Mouse (Mus musculus): ENCODE data around the gene Elk1. TPM values are rescaled to one million over a fixed set of nuclear protein-coding genes. Genes with fewer than 3 reads are reported as not detected.

Elk1 gene
- total and polyA plus RNA-seq, 3 experiments, result 6.1 to 12.5 TPM; not detected in 1

DNA sequence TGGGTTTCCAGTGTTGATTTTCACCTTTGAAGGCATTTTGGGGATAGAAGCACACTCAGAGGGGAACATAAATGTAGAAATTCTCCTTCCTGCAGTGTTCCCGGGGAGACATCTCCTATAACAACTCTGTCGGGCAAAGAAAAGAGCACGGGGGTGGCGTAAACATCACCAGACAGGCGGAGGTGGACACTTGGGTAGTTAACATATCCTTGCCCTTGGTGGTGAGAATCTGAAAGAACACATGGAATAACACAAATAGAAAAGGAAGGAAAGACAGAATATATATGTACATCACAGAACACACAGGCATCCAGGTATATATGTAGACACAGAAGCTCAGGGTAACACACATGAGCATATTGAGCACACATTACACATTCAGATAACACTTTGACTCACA, 29.0 kb downstream of the Elk1 start:
- H3K4me3 ChIP-seq (ENCODE audit: control insufficient read depth in 1 of 2, insufficient read depth in 1 of 2, low read depth in 2 of 2, low read length in 2 of 2), result no peak overlapping the region
- no peak overlapping the region for H3K27ac ChIP-seq (ENCODE audit: control insufficient read depth, low read depth, low read length)
- H3K9me3 ChIP-seq (replicated peaks; ENCODE audit: insufficient read depth, low read length), result no peaks in the 10 kb centered on the region
- DNase-seq (ENCODE audit: low read depth, low spot score), result no peak
- no peak overlapping the region for H3K9ac ChIP-seq (ENCODE audit: control insufficient read depth, low read depth, low read length, poor library complexity, severe bottlenecking)
- H3K36me3 ChIP-seq (ENCODE audit: control insufficient read depth in 1 of 2, insufficient read depth in 2 of 2, low read length in 2 of 2), result no peaks in the 10 kb centered on the region
- H3K4me1 ChIP-seq (ENCODE audit: control insufficient read depth in 1 of 2, insufficient read depth in 2 of 2, low read length in 2 of 2), result no peaks in the 10 kb centered on the region
- TF ChIP-seq USF2 (IDR thresholded peaks at IDR 0.05; ENCODE audit: borderline replicate concordance in 1 of 2, insufficient read depth in 1 of 2, low read depth in 1 of 2, low read length in 2 of 2) (no peak), EP300 (IDR thresholded peaks at IDR 0.05; ENCODE audit: low read depth in 1 of 2, low read length in 2 of 2) (no peak), ZC3H11A (IDR thresholded peaks at IDR 0.05; ENCODE audit: low read depth, low read length) (no peak), JUND (IDR thresholded peaks at IDR 0.05; ENCODE audit: low read depth, low read length) (no peak), MAZ (IDR thresholded peaks at IDR 0.05; ENCODE audit: low read depth, low read length) (no peak), CHD1 (IDR thresholded peaks at IDR 0.05; ENCODE audit: low read depth, low read length) (no peak), E2F4 (IDR thresholded peaks at IDR 0.05; ENCODE audit: borderline replicate concordance, low read depth, low read length) (no peak), UBTF (IDR thresholded peaks at IDR 0.05; ENCODE audit: borderline replicate concordance, insufficient read depth, low read depth, low read length) (no peak), POLR2AphosphoS5 (IDR thresholded peaks at IDR 0.05; ENCODE audit: borderline replicate concordance, low read depth, low read length) (no peak), SIN3A (IDR thresholded peaks at IDR 0.05; ENCODE audit: low read length) (no peak), CTCF (IDR thresholded peaks at IDR 0.05 in 2 of 3, conservative IDR thresholded peaks at IDR 0.05 in 1 of 3; ENCODE audit: control insufficient read depth in 1 of 3, insufficient read depth in 1 of 3, low read depth in 2 of 3, low read length in 3 of 3, poor library complexity in 1 of 3, severe bottlenecking in 1 of 3) (no peak), TBP (IDR thresholded peaks at IDR 0.05; ENCODE audit: low read depth, low read length) (no peak), MAFK (IDR thresholded peaks at IDR 0.05; ENCODE audit: borderline replicate concordance, low read depth, low read length) (no peak), POLR2AphosphoS2 (IDR thresholded peaks at IDR 0.05; ENCODE audit: low read length) (no peak)
- peaks cover 16 to 24% of the 10 kb centered on the region in 2 experiments for H3K27me3 ChIP-seq (ENCODE audit: control insufficient read depth in 1 of 2, insufficient read depth in 2 of 2, low read length in 2 of 2)
- no peaks in the 10 kb centered on the region for H3K79me2 ChIP-seq (ENCODE audit: control insufficient read depth, insufficient read depth, low read length, poor library complexity)

DNA sequence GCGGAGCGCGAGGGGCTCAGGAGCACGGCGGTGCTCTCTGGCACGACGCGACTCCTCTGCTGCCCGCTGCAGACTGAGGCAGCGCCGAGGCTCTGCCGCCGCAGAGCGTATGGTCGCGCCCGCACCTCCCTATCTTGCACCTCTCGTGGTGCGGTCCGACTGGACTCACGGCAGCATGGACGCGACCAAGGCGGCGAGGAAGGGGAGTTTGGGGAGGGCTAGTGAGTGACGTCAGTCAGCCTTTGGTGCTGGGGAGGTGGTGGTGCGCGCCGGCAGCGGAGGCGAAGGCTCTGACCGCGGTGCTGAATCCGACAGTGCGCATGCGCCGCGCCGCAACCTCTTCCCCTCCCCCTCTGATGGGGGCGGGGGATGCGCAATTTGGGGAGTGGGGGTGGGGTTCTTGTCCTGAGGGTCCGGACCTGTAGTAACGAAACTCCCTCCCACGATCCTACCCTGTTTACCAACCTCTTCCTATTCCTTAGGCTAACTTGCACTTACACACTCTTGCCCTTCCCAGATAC, 29.5 kb downstream of the Elk1 start, which contains the start of gene Syn1:
TSS of gene Syn1 (minus strand) at position 161 of the 521 bp plus-strand sequence.
- peak within 1 kb of the TSS; percentile 28 to 47; a peak in 3 of 4 replicates for H3K4me3 ChIP-seq (ENCODE audit: control insufficient read depth in 1 of 2, insufficient read depth in 1 of 2, low read depth in 2 of 2, low read length in 2 of 2)
- no peaks in the 10 kb centered on the region for H3K4me1 ChIP-seq (ENCODE audit: control insufficient read depth in 1 of 2, insufficient read depth in 2 of 2, low read length in 2 of 2)
- H3K9ac ChIP-seq (ENCODE audit: control insufficient read depth, low read depth, low read length, poor library complexity, severe bottlenecking), result peak within 1 kb of the TSS; percentile 6; the same call in 1 of the 2 replicates
- DNase-seq (ENCODE audit: low read depth, low spot score), result peak; percentile 87
- H3K9me3 ChIP-seq (replicated peaks; ENCODE audit: insufficient read depth, low read length), result no peaks in the 10 kb centered on the region
- H3K27me3 ChIP-seq (ENCODE audit: control insufficient read depth in 1 of 2, insufficient read depth in 2 of 2, low read length in 2 of 2), result peaks cover 16 to 24% of the 10 kb centered on the region in 2 experiments
- H3K79me2 ChIP-seq (ENCODE audit: control insufficient read depth, insufficient read depth, low read length, poor library complexity), result no peaks in the 10 kb centered on the region
- H3K27ac ChIP-seq (ENCODE audit: control insufficient read depth, low read depth, low read length), result no peak within 1 kb of the TSS
- H3K36me3 ChIP-seq (ENCODE audit: control insufficient read depth in 1 of 2, insufficient read depth in 2 of 2, low read length in 2 of 2), result no peaks in the 10 kb centered on the region
- TF ChIP-seq RAD21 (IDR thresholded peaks at IDR 0.05; ENCODE audit: low read depth, low read length) (no peak), POLR2AphosphoS2 (IDR thresholded peaks at IDR 0.05; ENCODE audit: low read length) (no peak), POLR2A (IDR thresholded peaks at IDR 0.05; ENCODE audit: control insufficient read depth in 1 of 2, insufficient read depth in 1 of 2, low read depth in 1 of 2, low read length in 2 of 2, poor library complexity in 1 of 2) (no peak), CHD1 (IDR thresholded peaks at IDR 0.05; ENCODE audit: low read depth, low read length) (peak; percentile 98), ETS1 (IDR thresholded peaks at IDR 0.05; ENCODE audit: low read depth, low read length) (no peak), POLR2AphosphoS5 (IDR thresholded peaks at IDR 0.05; ENCODE audit: borderline replicate concordance, low read depth, low read length) (no peak), TAL1 (IDR thresholded peaks at IDR 0.05; ENCODE audit: low read length) (no peak), MXI1 (IDR thresholded peaks at IDR 0.05; ENCODE audit: low read depth, low read length) (peak; percentile 78), USF1 (IDR thresholded peaks at IDR 0.05; ENCODE audit: low read depth, low read length) (no peak), TBP (IDR thresholded peaks at IDR 0.05; ENCODE audit: low read depth, low read length) (no peak), JUND (IDR thresholded peaks at IDR 0.05; ENCODE audit: low read depth, low read length) (no peak), TCF12 (IDR thresholded peaks at IDR 0.05; ENCODE audit: low read depth, low read length) (no peak), ZKSCAN1 (IDR thresholded peaks at IDR 0.05; ENCODE audit: low read depth, low read length) (no peak), ZNF384 (IDR thresholded peaks at IDR 0.05; ENCODE audit: low read depth, low read length) (no peak), E2F4 (IDR thresholded peaks at IDR 0.05; ENCODE audit: borderline replicate concordance, low read depth, low read length) (no peak), MAFK (IDR thresholded peaks at IDR 0.05; ENCODE audit: borderline replicate concordance, low read depth, low read length) (no peak), MYC (IDR thresholded peaks at IDR 0.05; ENCODE audit: low read depth, low read length) (no peak), SIN3A (IDR thresholded peaks at IDR 0.05; ENCODE audit: low read length) (peak; percentile 78), BHLHE40 (IDR thresholded peaks at IDR 0.05; ENCODE audit: borderline replicate concordance, low read depth, low read length) (no peak), ZMIZ1 (IDR thresholded peaks at IDR 0.05; ENCODE audit: low read depth, low read length) (no peak), MAX (IDR thresholded peaks at IDR 0.05; ENCODE audit: low read length) (peak; percentile 50; the same call in 1 of the 2 replicates), USF2 (IDR thresholded peaks at IDR 0.05; ENCODE audit: borderline replicate concordance in 1 of 2, insufficient read depth in 1 of 2, low read depth in 1 of 2, low read length in 2 of 2) (no peak), HCFC1 (IDR thresholded peaks at IDR 0.05; ENCODE audit: low read depth, low read length) (0 out of 2 replicates have a peak, but pooled peaks have one; percentile 15), MAZ (IDR thresholded peaks at IDR 0.05; ENCODE audit: low read depth, low read length) (peak; percentile 84), CTCF (IDR thresholded peaks at IDR 0.05 in 2 of 3, conservative IDR thresholded peaks at IDR 0.05 in 1 of 3; ENCODE audit: control insufficient read depth in 1 of 3, insufficient read depth in 1 of 3, low read depth in 2 of 3, low read length in 3 of 3, poor library complexity in 1 of 3, severe bottlenecking in 1 of 3) (no peak)

Measured in MEL (cell line).